Mouse (Mus musculus): ENCODE measurements at regions not wholly inside any gene's neighbourhood (a gene's known extent, or its start where the extent isn't known, plus 50 kb on each side); places are given as distances from the start of the nearest gene placed in this dataset.

DNA sequence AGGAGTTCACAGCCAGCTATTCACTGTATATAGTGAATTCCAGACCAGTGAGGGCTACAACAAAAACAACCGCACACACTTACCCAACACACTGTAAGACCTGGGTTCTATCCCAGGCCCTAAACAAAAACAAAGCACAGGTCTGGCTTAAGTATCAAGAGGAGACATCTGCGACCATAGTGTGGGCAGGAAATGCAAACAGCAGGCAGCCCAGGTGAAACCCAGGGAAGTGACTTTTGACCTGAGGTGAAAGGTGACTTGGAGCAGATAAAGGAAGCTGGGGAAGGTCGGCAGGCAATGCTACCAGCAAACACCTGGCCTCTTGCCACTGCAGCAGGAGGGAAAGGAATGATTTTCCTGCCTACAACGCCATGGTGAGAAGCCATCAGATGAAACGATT, 92.0 kb upstream of the Serbp1 start:
- H3K4me1 ChIP-seq = no peaks in the 10 kb centered on the region

GRCm38 (mm10) chr6:67144946-67145716, 92.8 kb upstream of the Serbp1 start:
- H3K4me3 ChIP-seq = no peak overlapping the region
- WGBS = 78% methylated on average over 13 of the region's 13 CpGs
- no peaks in the 10 kb centered on the region for H3K9me3 ChIP-seq
- no peak overlapping the region for H3K9ac ChIP-seq (replicated peaks)
- no peaks in the 10 kb centered on the region for H3K36me3 ChIP-seq
- H3K4me1 ChIP-seq = no peaks in the 10 kb centered on the region
- H3K27ac ChIP-seq (replicated peaks) = no peak overlapping the region
- H3K27me3 ChIP-seq = no peaks in the 10 kb centered on the region
- no peak overlapping the region for H3K4me2 ChIP-seq (replicated peaks)
- ATAC-seq (replicated peaks) = no peak

More for the DNA sequence above, 92.0 kb upstream of the Serbp1 start:
- no peak overlapping the region for H3K9ac ChIP-seq (replicated peaks)
- WGBS = 57% methylated on average over 5 of the region's 5 CpGs
- no peak overlapping the region for H3K27ac ChIP-seq (replicated peaks)
- no peak for ATAC-seq (replicated peaks)
- H3K9me3 ChIP-seq = no peaks in the 10 kb centered on the region
- H3K27me3 ChIP-seq = no peaks in the 10 kb centered on the region
- no peak overlapping the region for H3K4me2 ChIP-seq (replicated peaks)
- no peaks in the 10 kb centered on the region for H3K36me3 ChIP-seq
- H3K4me3 ChIP-seq = no peak overlapping the region

- Histone ChIP-seq H3K4me2 (replicated peaks) (no peak overlapping the region), H3K27ac (replicated peaks) (no peak overlapping the region), H3K9me3 (no peaks in the 10 kb centered on the region), H3K27me3 (no peaks in the 10 kb centered on the region), H3K9ac (replicated peaks) (no peak overlapping the region), H3K4me1 (no peaks in the 10 kb centered on the region), H3K4me3 (no peak overlapping the region), H3K36me3 (no peaks in the 10 kb centered on the region)
- 35% methylated on average over 4 of the region's 4 CpGs for WGBS
- no peak for ATAC-seq (replicated peaks)
Measured at GRCm38 (mm10) chr6:67142179-67142578, 95.8 kb upstream of the Serbp1 start.

GRCm38 (mm10) chr6:67140645-67141250, 97.2 kb upstream of the Serbp1 start:
- no peak for ATAC-seq (replicated peaks)
- Histone ChIP-seq H3K4me3 (no peak overlapping the region), H3K36me3 (no peaks in the 10 kb centered on the region), H3K9me3 (no peaks in the 10 kb centered on the region), H3K4me1 (no peaks in the 10 kb centered on the region), H3K4me2 (replicated peaks) (no peak overlapping the region), H3K27ac (replicated peaks) (no peak overlapping the region), H3K9ac (replicated peaks) (no peak overlapping the region), H3K27me3 (no peaks in the 10 kb centered on the region)
- 87% methylated on average over 6 of the region's 6 CpGs for WGBS

- H3K27ac ChIP-seq (replicated peaks) = no peak overlapping the region
- H3K9me3 ChIP-seq = no peaks in the 10 kb centered on the region
- no peaks in the 10 kb centered on the region for H3K27me3 ChIP-seq
- ATAC-seq (replicated peaks) = no peak
- H3K4me1 ChIP-seq = no peaks in the 10 kb centered on the region
- H3K9ac ChIP-seq (replicated peaks) = no peak overlapping the region
- H3K4me2 ChIP-seq (replicated peaks) = no peak overlapping the region
- H3K4me3 ChIP-seq = no peak overlapping the region
- H3K36me3 ChIP-seq = no peaks in the 10 kb centered on the region
- 87% methylated on average over 3 of the region's 3 CpGs for WGBS
Measured at GRCm38 (mm10) chr6:67139012-67139375, 99.0 kb upstream of the Serbp1 start.

DNA sequence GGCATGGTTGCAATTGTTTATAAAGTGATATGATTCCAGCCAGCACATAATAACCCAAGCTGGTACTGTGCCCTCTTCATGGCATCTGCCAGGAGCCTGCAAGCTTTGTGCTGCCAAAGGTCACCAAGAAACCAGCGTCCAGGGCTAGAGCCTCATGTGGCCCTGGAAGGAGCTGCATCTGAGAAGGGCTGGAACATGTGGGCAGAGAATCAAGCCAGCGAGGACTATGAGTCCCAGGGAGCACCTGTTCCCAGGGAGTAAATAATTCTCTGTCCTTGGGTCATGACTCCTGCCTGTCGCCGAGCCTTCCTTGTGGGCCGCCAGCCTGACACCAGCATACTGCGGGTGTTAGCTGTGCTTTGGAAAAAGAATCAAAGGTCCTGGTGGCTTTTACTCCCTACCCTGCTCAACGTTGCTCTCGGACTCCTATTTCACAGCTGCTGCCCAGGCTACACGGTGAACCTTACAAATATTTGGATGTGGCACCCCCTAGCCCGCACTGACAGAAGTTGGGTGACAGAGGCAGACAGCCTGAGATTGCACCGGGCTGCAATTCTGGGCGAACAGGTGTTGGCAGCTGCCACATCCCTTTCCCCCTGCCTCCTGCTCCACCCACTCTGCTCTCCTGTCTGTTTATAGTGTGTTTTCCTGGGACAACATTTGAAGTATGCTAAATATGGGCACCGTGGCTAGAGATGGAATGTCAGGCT, 99.5 kb upstream of the Serbp1 start:
- H3K4me1 ChIP-seq = no peaks in the 10 kb centered on the region
- no peaks in the 10 kb centered on the region for H3K36me3 ChIP-seq
- 67% methylated on average over 13 of the region's 13 CpGs for WGBS
- no peak for ATAC-seq (replicated peaks)
- no peak overlapping the region for H3K4me3 ChIP-seq
- no peaks in the 10 kb centered on the region for H3K9me3 ChIP-seq
- H3K27ac ChIP-seq (replicated peaks) = no peak overlapping the region
- H3K27me3 ChIP-seq = no peaks in the 10 kb centered on the region
- H3K9ac ChIP-seq (replicated peaks) = no peak overlapping the region
- no peak overlapping the region for H3K4me2 ChIP-seq (replicated peaks)

GRCm38 (mm10) chr6:67137482-67137881, 100.2 kb upstream of the Gadd45a start:
- no peak overlapping the region for H3K9ac ChIP-seq (replicated peaks)
- H3K4me2 ChIP-seq (replicated peaks) = no peak overlapping the region
- no peak for ATAC-seq (replicated peaks)
- H3K4me3 ChIP-seq = no peak overlapping the region
- no peaks in the 10 kb centered on the region for H3K36me3 ChIP-seq
- no peak overlapping the region for H3K27ac ChIP-seq (replicated peaks)
- 58% methylated on average over 4 of the region's 4 CpGs for WGBS
- no peaks in the 10 kb centered on the region for H3K9me3 ChIP-seq
- no peaks in the 10 kb centered on the region for H3K27me3 ChIP-seq
- no peaks in the 10 kb centered on the region for H3K4me1 ChIP-seq

- Histone ChIP-seq H3K9ac (replicated peaks) (no peak overlapping the region), H3K4me2 (replicated peaks) (no peak overlapping the region), H3K27ac (replicated peaks) (no peak overlapping the region), H3K4me3 (no peak overlapping the region), H3K36me3 (no peaks in the 10 kb centered on the region), H3K27me3 (no peaks in the 10 kb centered on the region), H3K9me3 (peaks cover 2% of the 10 kb centered on the region; the same call in 1 of the 2 replicates), H3K4me1 (no peaks in the 10 kb centered on the region)
- 80% methylated on average over 1 of the region's 1 CpGs for WGBS
- ATAC-seq (replicated peaks) = no peak
Measured at GRCm38 (mm10) chr6:67134915-67135314, 97.7 kb upstream of the Gadd45a start.

DNA sequence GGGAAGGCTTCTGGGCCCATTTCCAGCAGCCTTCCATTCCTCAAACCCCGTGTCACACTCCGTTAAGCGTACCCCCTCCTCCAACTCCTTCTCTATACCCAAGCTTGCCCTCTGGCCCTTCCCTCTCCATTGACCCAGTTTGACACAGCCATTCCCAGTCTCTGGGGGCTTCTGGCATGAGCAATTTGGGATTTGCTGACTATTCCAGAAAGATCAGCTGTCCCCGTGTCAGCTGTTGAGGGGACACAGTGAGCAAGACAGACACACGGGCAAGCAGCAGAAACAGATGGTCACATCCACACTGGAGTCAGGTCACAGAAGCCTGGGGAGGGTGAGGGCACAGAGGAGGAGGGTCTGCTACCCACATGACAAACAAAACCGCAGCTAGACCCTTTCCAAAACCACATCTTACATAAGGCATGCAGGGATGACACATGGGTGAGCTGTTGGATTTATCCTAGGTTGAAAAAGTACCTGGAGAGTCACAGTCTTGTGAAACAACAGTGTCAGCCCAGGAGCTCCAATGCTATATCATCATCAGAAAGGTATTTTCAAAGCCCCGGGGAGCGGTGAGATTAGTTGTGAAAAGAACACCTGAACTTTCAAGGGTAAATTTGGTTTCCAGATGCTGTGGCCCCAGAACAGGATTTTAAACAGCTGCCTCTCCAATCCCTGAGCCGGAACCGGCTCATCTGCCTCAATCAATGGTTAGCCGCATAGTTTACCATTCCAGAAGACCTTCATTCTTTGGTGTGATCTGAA, 93.5 kb upstream of the Gadd45a start:
- H3K9me3 ChIP-seq = peaks cover 2% of the 10 kb centered on the region; the same call in 1 of the 2 replicates
- H3K9ac ChIP-seq (replicated peaks) = no peak overlapping the region
- no peaks in the 10 kb centered on the region for H3K4me1 ChIP-seq
- no peak for ATAC-seq (replicated peaks)
- H3K36me3 ChIP-seq = no peaks in the 10 kb centered on the region
- 80% methylated on average over 11 of the region's 11 CpGs for WGBS
- H3K4me3 ChIP-seq = no peak overlapping the region
- H3K27me3 ChIP-seq = no peaks in the 10 kb centered on the region
- H3K27ac ChIP-seq (replicated peaks) = no peak overlapping the region
- H3K4me2 ChIP-seq (replicated peaks) = no peak overlapping the region

GRCm38 (mm10) chr6:67129626-67130025, 92.4 kb upstream of the Gadd45a start:
- Histone ChIP-seq H3K4me1 (no peaks in the 10 kb centered on the region), H3K27ac (replicated peaks) (no peak overlapping the region), H3K9ac (replicated peaks) (no peak overlapping the region), H3K9me3 (peaks cover 2% of the 10 kb centered on the region; the same call in 1 of the 2 replicates), H3K4me3 (no peak overlapping the region), H3K27me3 (no peaks in the 10 kb centered on the region), H3K4me2 (replicated peaks) (no peak overlapping the region), H3K36me3 (no peaks in the 10 kb centered on the region)
- ATAC-seq (replicated peaks) = no peak
- WGBS = 85% methylated on average over 10 of the region's 10 CpGs

GRCm38 (mm10) chr6:67128503-67129463, 91.5 kb upstream of the Gadd45a start:
- Histone ChIP-seq H3K4me1 (no peaks in the 10 kb centered on the region), H3K36me3 (no peaks in the 10 kb centered on the region), H3K27ac (replicated peaks) (no peak overlapping the region), H3K9ac (replicated peaks) (no peak overlapping the region), H3K4me3 (no peak overlapping the region), H3K4me2 (replicated peaks) (no peak overlapping the region), H3K9me3 (peaks cover 2% of the 10 kb centered on the region; the same call in 1 of the 2 replicates), H3K27me3 (no peaks in the 10 kb centered on the region)
- WGBS = 70% methylated on average over 16 of the region's 16 CpGs
- no peak for ATAC-seq (replicated peaks)

Data from forebrain, embryonic 15.5 days (tissue).